Mouse (Mus musculus) c-Kit-positive CD71-negative TER-119-negative erythroid progenitor cells, embryonic 14.5 days (primary cell): Measurements from ENCODE around the gene Gm10842.

Experiments
- DNase-seq: peaks from one replicate; pipeline ENCODE4 v3.0.0-alpha.2; 2013; ENCODE audit warnings: low read depth

The Gm10842 gene

GRCm38 (mm10) chr11:105153068-105153833 lies 6.6 kb downstream of the Gm10842 start:
- DNase-seq, result no peak

- DNase-seq, result no peak
Observed at GRCm38 (mm10) chr11:105155915-105156314, 9.2 kb downstream of the Gm10842 start.

GRCm38 (mm10) chr11:105156748-105157267 lies 10.1 kb downstream of the Gm10842 start:
- DNase-seq, result no peak

GRCm38 (mm10) chr11:105158047-105158446 lies 11.4 kb downstream of the Gm10842 start:
- no peak for DNase-seq

GRCm38 (mm10) chr11:105159673-105160360 lies 13.1 kb downstream of the Gm10842 start:
- no peak for DNase-seq

- DNase-seq, result no peak
Observed at GRCm38 (mm10) chr11:105161411-105161810, 14.7 kb downstream of the Gm10842 start.

GRCm38 (mm10) chr11:105164516-105165510 lies 18.1 kb downstream of the Gm10842 start:
- DNase-seq, result no peak

GRCm38 (mm10) chr11:105166780-105167179 lies 20.1 kb downstream of the Gm10842 start:
- no peak for DNase-seq

GRCm38 (mm10) chr11:105178516-105178915 lies 31.8 kb downstream of the Gm10842 start, which contains the start of gene Tlk2:
Gene Tlk2 (plus strand): TSS chr11:105178807.
- DNase-seq, result no peak

- DNase-seq, result no peak
Observed at GRCm38 (mm10) chr11:105179523-105179922, 32.8 kb downstream of the Gm10842 start.

- no peak for DNase-seq
Observed at GRCm38 (mm10) chr11:105180471-105181091, 33.9 kb downstream of the Gm10842 start.

- peak; percentile 86 for DNase-seq
Observed at GRCm38 (mm10) chr11:105181126-105181637, 34.5 kb downstream of the Gm10842 start.

- no peak for DNase-seq
Observed at GRCm38 (mm10) chr11:105181689-105182460, 35.2 kb downstream of the Gm10842 start.

- DNase-seq, result no peak
Observed at GRCm38 (mm10) chr11:105182461-105182855, 35.8 kb downstream of the Gm10842 start.

- no peak for DNase-seq
Observed at GRCm38 (mm10) chr11:105184678-105185077, 38.0 kb downstream of the Gm10842 start.

GRCm38 (mm10) chr11:105192186-105192585 lies 45.5 kb downstream of the Gm10842 start:
- DNase-seq, result no peak
